Mouse (Mus musculus) forebrain, embryonic 12.5 days (tissue): ENCODE measurements around the gene Spsb1. TPM values are rescaled to one million over a fixed set of nuclear protein-coding genes. Genes with fewer than 3 reads are reported as not detected.

Experiments
- ATAC-seq: fragments of 200-750 bp; cut with Nextera tagmentation; 2 replicates; pipeline ENCODE4 v1.8.0; 2017; ENCODE audit warnings: moderate TSS enrichment; ENCODE audit not compliant: low FRiP score
- H3K27ac ChIP-seq: fragments of 300-500 bp; sonication (generic); 2 replicates; pipeline ENCODE4 v1.5.1; 2016; ENCODE audit warnings: mild to moderate bottlenecking
- H3K27me3 ChIP-seq: fragments of 300-500 bp; sonication (generic); 2 replicates; pipeline ENCODE4 v1.6.1; 2016; ENCODE audit warnings: mild to moderate bottlenecking
- H3K36me3 ChIP-seq: fragments of 300-500 bp; sonication (generic); replicated peaks from 2 replicates; pipeline ENCODE4 v1.6.1; 2016; ENCODE audit warnings: mild to moderate bottlenecking
- H3K4me1 ChIP-seq: fragments of 300-500 bp; sonication (generic); 2 replicates; pipeline ENCODE4 v1.6.1; 2016
- H3K4me2 ChIP-seq: fragments of 300-500 bp; sonication (generic); 2 replicates; pipeline ENCODE4 v1.6.1; 2016; ENCODE audit warnings: mild to moderate bottlenecking, moderate library complexity
- H3K4me3 ChIP-seq: fragments of 300-500 bp; sonication (generic); replicated peaks from 2 replicates; pipeline ENCODE4 v1.5.1; 2016; ENCODE audit warnings: mild to moderate bottlenecking
- H3K9ac ChIP-seq: fragments of 300-500 bp; sonication (generic); 2 replicates; pipeline ENCODE4 v1.6.1; 2016; ENCODE audit warnings: mild to moderate bottlenecking
- H3K9me3 ChIP-seq: fragments of 300-500 bp; sonication (generic); 2 replicates; pipeline ENCODE4 v1.6.1; 2016
- WGBS: fragments of 180-500 bp; shearing (Covaris S2); methylation state at CpG from one replicate; pipeline ENCODE4 v1.1.7; 2016; 5-methylcytosine and 5-hydroxymethylcytosine counted together
- polyA plus RNA-seq: library from polyadenylated mRNA; unstranded; fragments of >200 nt; fragmentation: Nextera tagmentation; extraction: Ambion mirVana; gene quantifications from 2 replicates; pipeline ENCODE4 v1.2.1, GENCODE M21; 2016

Spsb1 gene
- polyA plus RNA-seq, 1 experiment from 2014 or later = 8.1 TPM

DNA sequence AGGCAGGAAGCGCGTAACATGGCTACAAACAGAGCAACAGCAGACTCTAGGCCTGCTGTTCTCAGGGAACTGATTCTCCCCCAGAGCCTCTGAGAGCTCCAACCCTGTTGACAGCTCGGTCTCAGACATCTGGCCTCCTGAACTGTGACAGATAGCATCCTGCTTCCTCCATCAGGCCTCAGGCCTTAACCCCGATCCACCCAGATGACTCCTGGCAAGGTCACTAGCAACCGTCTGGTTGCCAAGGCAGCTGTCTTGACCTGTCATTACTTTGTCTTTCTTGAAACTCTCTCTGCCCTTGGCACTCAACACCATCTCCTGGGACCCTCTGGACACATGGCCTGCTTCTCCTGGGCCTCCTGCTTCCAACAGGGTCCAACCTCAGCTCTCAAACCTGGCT is 51.8 kb downstream of the Spsb1 start:
- Histone ChIP-seq H3K27ac (no peak overlapping the region), H3K36me3 (no peaks in the 10 kb centered on the region), H3K4me1 (peaks cover 4% of the 10 kb centered on the region; the same call in 1 of the 2 replicates), H3K9me3 (no peaks in the 10 kb centered on the region), H3K9ac (no peak overlapping the region), H3K4me3 (no peak overlapping the region), H3K4me2 (no peak overlapping the region), H3K27me3 (peaks cover 2% of the 10 kb centered on the region; the same call in 1 of the 2 replicates)
- ATAC-seq = no peak
- WGBS = 81% methylated on average over 5 of the region's 5 CpGs

GRCm38 (mm10) chr4:149901349-149901782 is 53.5 kb downstream of the Spsb1 start:
- Histone ChIP-seq H3K36me3 (no peaks in the 10 kb centered on the region), H3K27ac (no peak overlapping the region), H3K9ac (no peak overlapping the region), H3K4me1 (peaks cover 4% of the 10 kb centered on the region; the same call in 1 of the 2 replicates), H3K4me3 (no peak overlapping the region), H3K27me3 (peaks cover 2% of the 10 kb centered on the region; the same call in 1 of the 2 replicates), H3K4me2 (no peak overlapping the region), H3K9me3 (no peaks in the 10 kb centered on the region)
- WGBS = 76% methylated on average over 3 of the region's 3 CpGs
- no peak for ATAC-seq

- Histone ChIP-seq H3K27ac (no peak overlapping the region), H3K9me3 (no peaks in the 10 kb centered on the region), H3K9ac (no peak overlapping the region), H3K36me3 (no peaks in the 10 kb centered on the region), H3K4me2 (no peak overlapping the region), H3K4me3 (no peak overlapping the region), H3K27me3 (peaks cover 2% of the 10 kb centered on the region; the same call in 1 of the 2 replicates), H3K4me1 (peaks cover 26% of the 10 kb centered on the region)
- 94% methylated on average over 13 of the region's 13 CpGs for WGBS
- ATAC-seq = no peak
Measured at GRCm38 (mm10) chr4:149897661-149898260, 57.1 kb downstream of the Spsb1 start.

DNA sequence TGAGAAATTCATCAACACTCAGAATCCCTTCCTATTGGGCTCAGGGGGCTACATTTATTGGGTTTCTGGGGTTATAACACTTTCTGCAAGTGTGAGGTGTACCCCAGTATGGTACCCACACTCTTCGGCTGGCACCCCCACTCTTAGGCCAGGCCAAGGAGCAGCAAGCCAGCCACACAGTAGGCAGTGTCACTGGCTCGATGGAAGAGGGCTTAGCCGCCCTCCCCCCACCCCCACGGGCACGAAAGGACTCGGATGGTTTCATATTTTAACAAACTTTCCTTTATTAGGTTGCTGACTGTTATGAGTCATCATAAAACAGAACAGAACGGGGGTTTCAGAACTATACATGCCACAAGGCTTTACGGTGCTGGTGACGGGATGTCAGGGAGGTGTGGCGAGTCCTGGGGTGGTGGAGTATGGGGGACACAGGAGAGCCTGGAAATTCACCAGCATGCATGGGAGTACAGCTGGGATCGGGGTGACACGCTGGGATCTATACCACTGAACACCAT is 58.8 kb downstream of the Spsb1 start:
- H3K27ac ChIP-seq = no peak overlapping the region
- H3K4me1 ChIP-seq = peaks cover 26% of the 10 kb centered on the region
- H3K27me3 ChIP-seq = peaks cover 2% of the 10 kb centered on the region; the same call in 1 of the 2 replicates
- H3K4me2 ChIP-seq = no peak overlapping the region
- no peaks in the 10 kb centered on the region for H3K9me3 ChIP-seq
- H3K4me3 ChIP-seq = no peak overlapping the region
- 72% methylated on average over 12 of the region's 12 CpGs for WGBS
- no peak overlapping the region for H3K9ac ChIP-seq
- H3K36me3 ChIP-seq = no peaks in the 10 kb centered on the region
- ATAC-seq = no peak

GRCm38 (mm10) chr4:149895226-149895625 is 59.6 kb downstream of the Spsb1 start:
- Histone ChIP-seq H3K36me3 (no peaks in the 10 kb centered on the region), H3K4me1 (peaks cover 28% of the 10 kb centered on the region), H3K4me3 (no peak overlapping the region), H3K4me2 (no peak overlapping the region), H3K9me3 (no peaks in the 10 kb centered on the region), H3K27me3 (no peaks in the 10 kb centered on the region; the same call in 1 of the 2 replicates), H3K27ac (0 out of 2 replicates have a peak overlapping the region, but pooled peaks have one; percentile 10), H3K9ac (no peak overlapping the region)
- ATAC-seq = no peak
- 60% methylated on average over 7 of the region's 7 CpGs for WGBS

- Histone ChIP-seq H3K4me2 (no peak overlapping the region), H3K4me1 (peaks cover 34% of the 10 kb centered on the region), H3K9me3 (no peaks in the 10 kb centered on the region), H3K9ac (no peak overlapping the region), H3K27ac (peak overlapping the region; percentile 75), H3K36me3 (no peaks in the 10 kb centered on the region), H3K27me3 (no peaks in the 10 kb centered on the region; the same call in 1 of the 2 replicates), H3K4me3 (no peak overlapping the region)
- no peak for ATAC-seq
- 90% methylated on average over 7 of the region's 7 CpGs for WGBS
Measured at GRCm38 (mm10) chr4:149894300-149894699, 60.5 kb downstream of the Spsb1 start.

- H3K4me3 ChIP-seq = no peak overlapping the region
- peak; percentile 70; the same call in 1 of the 2 replicates for ATAC-seq
- no peak overlapping the region for H3K4me2 ChIP-seq
- no peaks in the 10 kb centered on the region for H3K36me3 ChIP-seq
- WGBS = 35% methylated on average over 11 of the region's 11 CpGs
- peak overlapping the region; percentile 75 for H3K27ac ChIP-seq
- H3K9me3 ChIP-seq = no peaks in the 10 kb centered on the region
- H3K27me3 ChIP-seq = no peaks in the 10 kb centered on the region; the same call in 1 of the 2 replicates
- no peak overlapping the region for H3K9ac ChIP-seq
- H3K4me1 ChIP-seq = peaks cover 34% of the 10 kb centered on the region
Measured at GRCm38 (mm10) chr4:149893611-149894151, 61.2 kb downstream of the Spsb1 start.

- Histone ChIP-seq H3K4me3 (no peak overlapping the region), H3K36me3 (no peaks in the 10 kb centered on the region), H3K4me2 (no peak overlapping the region), H3K9ac (no peak overlapping the region), H3K27me3 (no peaks in the 10 kb centered on the region), H3K9me3 (no peaks in the 10 kb centered on the region), H3K27ac (no peak overlapping the region), H3K4me1 (peaks cover 37% of the 10 kb centered on the region)
- WGBS = 87% methylated on average over 5 of the region's 5 CpGs
- no peak for ATAC-seq
Measured at GRCm38 (mm10) chr4:149891172-149891960, 63.5 kb downstream of the Spsb1 start.

GRCm38 (mm10) chr4:149890551-149890950 is 64.3 kb downstream of the Spsb1 start:
- Histone ChIP-seq H3K4me1 (peaks cover 32% of the 10 kb centered on the region), H3K9me3 (no peaks in the 10 kb centered on the region)
- WGBS = 83% methylated on average over 8 of the region's 8 CpGs

DNA sequence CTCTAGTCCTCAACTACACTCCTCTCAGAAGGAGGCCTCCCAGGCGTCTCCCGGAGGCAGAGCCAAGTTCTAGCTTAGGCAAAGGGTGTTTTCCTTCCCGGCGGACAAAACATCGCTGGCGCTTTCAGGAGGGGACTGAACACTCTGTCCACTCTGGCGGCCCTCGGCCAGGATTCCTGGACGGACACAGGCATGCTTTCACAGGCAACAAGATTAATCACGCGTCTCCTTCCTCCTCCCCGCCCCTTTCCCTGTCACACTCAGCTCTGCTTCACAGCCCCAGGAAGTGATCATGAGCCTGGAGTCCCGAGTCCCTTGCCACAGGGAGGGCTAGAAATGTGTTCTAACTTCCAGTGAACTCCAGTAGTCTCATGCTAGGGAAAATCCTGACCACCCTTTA is 65.0 kb downstream of the Spsb1 start:
- no peaks in the 10 kb centered on the region for H3K9me3 ChIP-seq
- H3K9ac ChIP-seq = no peak overlapping the region

More at GRCm38 (mm10) chr4:149890551-149890950, 64.3 kb downstream of the Spsb1 start:
- no peak overlapping the region for H3K4me3 ChIP-seq
- no peak overlapping the region for H3K27ac ChIP-seq
- H3K9ac ChIP-seq = no peak overlapping the region
- ATAC-seq = no peak
- H3K36me3 ChIP-seq = no peaks in the 10 kb centered on the region
- H3K4me2 ChIP-seq = no peak overlapping the region
- H3K27me3 ChIP-seq = no peaks in the 10 kb centered on the region

DNA sequence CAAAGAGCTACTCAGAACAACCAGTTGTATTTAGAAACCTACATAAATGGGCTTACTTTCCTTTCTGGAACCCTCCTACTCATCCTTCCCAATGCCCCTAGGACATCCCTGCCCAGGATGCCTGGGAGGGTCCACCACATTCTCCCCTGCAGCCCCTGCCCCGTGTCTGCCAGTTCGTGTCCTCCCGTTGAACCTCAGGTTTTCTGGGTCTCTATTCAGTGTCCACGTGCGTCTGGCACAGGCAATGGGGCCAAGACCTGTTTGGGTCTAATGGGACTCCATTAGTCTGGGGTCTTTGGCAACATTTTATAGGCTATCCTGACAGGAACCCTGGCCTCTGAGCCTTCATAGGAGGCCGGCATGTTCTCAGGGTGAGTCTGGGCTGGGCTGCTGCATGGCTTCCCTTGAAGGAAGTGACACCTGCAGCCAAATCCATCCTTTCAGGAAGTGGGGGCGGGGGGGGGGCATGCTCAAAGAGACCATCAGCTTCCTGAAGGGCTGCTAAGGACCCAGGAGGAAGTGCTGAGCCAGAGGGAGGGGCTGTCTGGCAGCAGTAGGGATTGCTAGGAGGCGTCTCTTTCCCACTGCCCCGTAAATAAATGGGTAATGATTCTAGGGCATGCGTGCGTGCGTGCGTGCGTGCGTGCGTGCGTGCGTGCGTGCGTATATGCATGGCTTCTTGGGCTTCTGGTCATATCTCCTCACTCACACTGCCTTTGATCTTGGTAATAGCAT is 65.9 kb downstream of the Spsb1 start:
- no peaks in the 10 kb centered on the region for H3K36me3 ChIP-seq
- 89% methylated on average over 20 of the region's 20 CpGs for WGBS
- ATAC-seq = no peak

More for the DNA sequence above, 65.0 kb downstream of the Spsb1 start:
- no peaks in the 10 kb centered on the region for H3K36me3 ChIP-seq
- no peak overlapping the region for H3K4me2 ChIP-seq
- H3K4me3 ChIP-seq = no peak overlapping the region
- ATAC-seq = no peak
- 51% methylated on average over 13 of the region's 13 CpGs for WGBS
- no peak overlapping the region for H3K27ac ChIP-seq
- H3K4me1 ChIP-seq = peaks cover 27% of the 10 kb centered on the region
- no peaks in the 10 kb centered on the region for H3K27me3 ChIP-seq

More for the DNA sequence above, 65.9 kb downstream of the Spsb1 start:
- H3K4me1 ChIP-seq = peaks cover 17% of the 10 kb centered on the region
- H3K27ac ChIP-seq = no peak overlapping the region
- H3K27me3 ChIP-seq = 0 out of 2 replicates have a peak, but pooled peaks cover 5% of the 10 kb centered on the region
- H3K4me2 ChIP-seq = no peak overlapping the region
- H3K9ac ChIP-seq = no peak overlapping the region
- H3K4me3 ChIP-seq = no peak overlapping the region
- H3K9me3 ChIP-seq = no peaks in the 10 kb centered on the region
